Mouse (Mus musculus) liver (tissue): ENCODE results near the gene Prss32.

Source experiments
- DNase-seq: peaks from one replicate; pipeline ENCODE4 v3.0.0-alpha.2; 2020; ENCODE audit warnings: mixed read lengths

Prss32 gene

GRCm38 (mm10) chr17:23843812-23844273 lies at the start of gene Prss32, which contains the start of gene Prss41:
Gene Prss32 (plus strand): TSS chr17:23843855.
Gene Prss41 (minus strand): TSS chr17:23844172.
- peak; percentile 74 for DNase-seq

GRCm38 (mm10) chr17:23795323-23795722 lies 48.3 kb upstream of the Prss32 start:
- DNase-seq: no peak

GRCm38 (mm10) chr17:23797316-23797715 lies 46.3 kb upstream of the Prss32 start:
- DNase-seq: no peak

GRCm38 (mm10) chr17:23801627-23802026 lies 42.0 kb upstream of the Prss32 start:
- DNase-seq: no peak

- peak; percentile 96 for DNase-seq
Measured at GRCm38 (mm10) chr17:23802746-23803365, 40.8 kb upstream of the Prss32 start.

GRCm38 (mm10) chr17:23803366-23804041 lies 40.2 kb upstream of the Prss32 start:
- peak; percentile 94 for DNase-seq

GRCm38 (mm10) chr17:23804426-23805085 lies 39.1 kb upstream of the Prss32 start:
- no peak for DNase-seq

- no peak for DNase-seq
Measured at GRCm38 (mm10) chr17:23806867-23807266, 36.8 kb upstream of the Prss32 start.

- no peak for DNase-seq
Measured at GRCm38 (mm10) chr17:23807918-23808317, 35.7 kb upstream of the Prss32 start.

- no peak for DNase-seq
Measured at GRCm38 (mm10) chr17:23815641-23816040, 28.0 kb upstream of the Prss32 start.

- no peak for DNase-seq
Measured at GRCm38 (mm10) chr17:23818579-23818978, 25.1 kb upstream of the Prss32 start.

- no peak for DNase-seq
Measured at GRCm38 (mm10) chr17:23819235-23819634, 24.4 kb upstream of the Prss32 start.

- no peak for DNase-seq
Measured at GRCm38 (mm10) chr17:23820731-23821130, 22.9 kb upstream of the Prss32 start.

- no peak for DNase-seq
Measured at GRCm38 (mm10) chr17:23822094-23822493, 21.6 kb upstream of the Prss32 start.

- DNase-seq: no peak
Measured at GRCm38 (mm10) chr17:23823018-23823417, 20.6 kb upstream of the Prss32 start.

- no peak for DNase-seq
Measured at GRCm38 (mm10) chr17:23823614-23824013, 20.0 kb upstream of the Prss32 start.

- no peak for DNase-seq
Measured at GRCm38 (mm10) chr17:23825591-23825990, 18.1 kb upstream of the Prss32 start.

GRCm38 (mm10) chr17:23828271-23829001 lies 15.2 kb upstream of the Prss32 start:
- DNase-seq: peak; percentile 79

GRCm38 (mm10) chr17:23829064-23829619 lies 14.5 kb upstream of the Prss32 start, which contains the start of gene Elob:
Gene Elob (minus strand): TSS chr17:23829136.
- peak; percentile 93 for DNase-seq

- DNase-seq: no peak
Measured at GRCm38 (mm10) chr17:23831201-23831600, 12.5 kb upstream of the Prss32 start.

- DNase-seq: no peak
Measured at GRCm38 (mm10) chr17:23836006-23836575, 7.6 kb upstream of the Prss32 start, which contains the start of gene Prss33. Gene Prss33 (minus strand): TSS chr17:23836056.

- DNase-seq: peak; percentile 60
Measured at GRCm38 (mm10) chr17:23841145-23841544, 2.5 kb upstream of the Prss32 start.
